Mouse (Mus musculus) MEL (cell line): ENCODE data around the gene Ptpre. TPM values are rescaled to one million over a fixed set of nuclear protein-coding genes. Genes with fewer than 3 reads are reported as not detected.

Source experiments
- DNase-seq: peaks from one replicate; pipeline ENCODE4 v3.0.0; 2011; ENCODE audit warnings: low read depth, low spot score
- H3K27ac ChIP-seq: 2 replicates; pipeline ENCODE4 v1.5.1; 2012; ENCODE audit warnings: low read depth, mild to moderate bottlenecking, control low read depth, low read length, moderate library complexity; ENCODE audit not compliant: control insufficient read depth
- H3K27me3 ChIP-seq, 2 experiments: fragments of 150-350 bp in 1 of 2; sonication (generic) in 1 of 2; 2 replicates each; pipeline ENCODE4 v1.6.1; 2012; ENCODE audit warnings: low read length in 2 of 2, mild to moderate bottlenecking in 2 of 2, improper control_type of control experiment in 1 of 2, moderate library complexity in 1 of 2; ENCODE audit not compliant: insufficient read depth in 2 of 2, control insufficient read depth in 1 of 2
- H3K36me3 ChIP-seq, 2 experiments: 2 replicates each; pipeline ENCODE4 v1.6.1; 2012 to 2014; ENCODE audit warnings: low read length in 2 of 2, improper control_type of control experiment in 1 of 2, inconsistent platforms in 1 of 2, mild to moderate bottlenecking in 1 of 2; ENCODE audit not compliant: insufficient read depth in 2 of 2, control insufficient read depth in 1 of 2
- H3K4me1 ChIP-seq, 2 experiments: fragments of 150-350 bp in 1 of 2; sonication (generic) in 1 of 2; 2 replicates each; pipeline ENCODE4 v1.6.1; 2012; ENCODE audit warnings: low read length in 2 of 2, improper control_type of control experiment in 1 of 2, mild to moderate bottlenecking in 1 of 2; ENCODE audit not compliant: insufficient read depth in 2 of 2, control insufficient read depth in 1 of 2
- H3K4me3 ChIP-seq, 2 experiments: fragments of 150-350 bp in 1 of 2; sonication (generic) in 1 of 2; 2 replicates each; pipeline ENCODE4 v1.5.1; 2012; ENCODE audit warnings: low read depth in 2 of 2, low read length in 2 of 2, mild to moderate bottlenecking in 2 of 2, moderate library complexity in 2 of 2, control low read depth in 1 of 2, improper control_type of control experiment in 1 of 2; ENCODE audit not compliant: control insufficient read depth in 1 of 2, insufficient read depth in 1 of 2
- H3K79me2 ChIP-seq: 2 replicates; pipeline ENCODE4 v1.6.1; 2012; ENCODE audit warnings: mild to moderate bottlenecking, low read length, moderate library complexity; ENCODE audit not compliant: control insufficient read depth, poor library complexity, insufficient read depth
- H3K9ac ChIP-seq: 2 replicates; pipeline ENCODE4 v1.6.1; 2012; ENCODE audit warnings: low read depth, mild to moderate bottlenecking, control low read depth, low read length, moderate library complexity; ENCODE audit not compliant: control insufficient read depth, poor library complexity, severe bottlenecking
- H3K9me3 ChIP-seq: fragments of 150-350 bp; sonication (generic); replicated peaks from 2 replicates; pipeline ENCODE4 v1.6.1; 2012; ENCODE audit warnings: mild to moderate bottlenecking, low read length, improper control_type of control experiment, moderate library complexity; ENCODE audit not compliant: insufficient read depth
- BHLHE40 ChIP-seq: IDR thresholded peaks from 2 replicates; pipeline ENCODE4 v1.6.1; 2012; ENCODE audit warnings: low read depth, mild to moderate bottlenecking, inconsistent platforms, low read length, improper control_type of control experiment, borderline replicate concordance
- CHD1 ChIP-seq: IDR thresholded peaks from 2 replicates; pipeline ENCODE4 v1.6.1; 2012; ENCODE audit warnings: low read depth, mild to moderate bottlenecking, inconsistent platforms, low read length, improper control_type of control experiment
- CHD2 ChIP-seq: IDR thresholded peaks from 2 replicates; pipeline ENCODE4 v1.6.1; 2011; ENCODE audit warnings: low read length, improper control_type of control experiment
- E2F4 ChIP-seq: IDR thresholded peaks from 2 replicates; pipeline ENCODE4 v1.6.1; 2011; ENCODE audit warnings: low read depth, low read length, improper control_type of control experiment, borderline replicate concordance
- ELF1 ChIP-seq: IDR thresholded peaks from 2 replicates; pipeline ENCODE4 v1.6.1; 2014; ENCODE audit warnings: low read depth, mild to moderate bottlenecking, inconsistent platforms, low read length, improper control_type of control experiment, moderate library complexity
- ETS1 ChIP-seq: IDR thresholded peaks from 2 replicates; pipeline ENCODE4 v1.6.1; 2012; ENCODE audit warnings: low read depth, mild to moderate bottlenecking, inconsistent platforms, low read length, improper control_type of control experiment, moderate library complexity
- HCFC1 ChIP-seq: IDR thresholded peaks from 2 replicates; pipeline ENCODE4 v1.6.1; 2012; ENCODE audit warnings: low read depth, mild to moderate bottlenecking, inconsistent platforms, low read length, improper control_type of control experiment, moderate library complexity
- JUND ChIP-seq: IDR thresholded peaks from 2 replicates; pipeline ENCODE4 v1.6.1; 2011; ENCODE audit warnings: low read depth, mild to moderate bottlenecking, improper control_type of control experiment, low read length
- MEF2A ChIP-seq: IDR thresholded peaks from 2 replicates; pipeline ENCODE4 v1.6.1; 2014; ENCODE audit warnings: low read depth, mild to moderate bottlenecking, inconsistent platforms, low read length, improper control_type of control experiment; ENCODE audit not compliant: poor library complexity, insufficient replicate concordance, severe bottlenecking; ENCODE audit errors: extremely low read depth
- MYB ChIP-seq: IDR thresholded peaks from 2 replicates; pipeline ENCODE4 v1.6.1; 2011; ENCODE audit warnings: mild to moderate bottlenecking, low read depth, low read length, improper control_type of control experiment
- MYC ChIP-seq: IDR thresholded peaks from 2 replicates; pipeline ENCODE4 v1.6.1; 2011; ENCODE audit warnings: low read depth, mild to moderate bottlenecking, low read length, improper control_type of control experiment, moderate library complexity
- NELFE ChIP-seq: IDR thresholded peaks from 2 replicates; pipeline ENCODE4 v1.6.1; 2011; ENCODE audit warnings: low read depth, low read length, improper control_type of control experiment
- NRF1 ChIP-seq: IDR thresholded peaks from 2 replicates; pipeline ENCODE4 v1.6.1; 2014; ENCODE audit warnings: low read depth, mild to moderate bottlenecking, inconsistent platforms, low read length, improper control_type of control experiment, moderate library complexity; ENCODE audit not compliant: poor library complexity, insufficient read depth, severe bottlenecking
- RAD21 ChIP-seq: IDR thresholded peaks from 2 replicates; pipeline ENCODE4 v1.6.1; 2011; ENCODE audit warnings: mild to moderate bottlenecking, low read depth, low read length, improper control_type of control experiment
- TCF12 ChIP-seq: IDR thresholded peaks from 2 replicates; pipeline ENCODE4 v1.6.1; 2014; ENCODE audit warnings: low read depth, mild to moderate bottlenecking, inconsistent platforms, low read length, improper control_type of control experiment, moderate library complexity
- USF1 ChIP-seq: IDR thresholded peaks from 2 replicates; pipeline ENCODE4 v1.6.1; 2014; ENCODE audit warnings: low read depth, mild to moderate bottlenecking, inconsistent platforms, low read length, improper control_type of control experiment, moderate library complexity
- USF2 ChIP-seq, 2 experiments: IDR thresholded peaks; 2 replicates each; pipeline ENCODE4 v1.6.1; 2011 to 2012; ENCODE audit warnings: improper control_type of control experiment in 2 of 2, low read length in 2 of 2, borderline replicate concordance in 1 of 2, inconsistent platforms in 1 of 2, low read depth in 1 of 2, mild to moderate bottlenecking in 1 of 2; ENCODE audit not compliant: insufficient read depth in 1 of 2
- ZC3H11A ChIP-seq: IDR thresholded peaks from 2 replicates; pipeline ENCODE4 v1.6.1; 2012; ENCODE audit warnings: low read depth, mild to moderate bottlenecking, inconsistent platforms, low read length, improper control_type of control experiment
- ZNF384 ChIP-seq: IDR thresholded peaks from 2 replicates; pipeline ENCODE4 v1.6.1; 2012; ENCODE audit warnings: low read depth, mild to moderate bottlenecking, inconsistent platforms, low read length, improper control_type of control experiment
- polyA plus RNA-seq, 2 experiments: library from polyadenylated mRNA; stranded (reverse) in 1 of 2; unstranded in 1 of 2; fragments of >175 nt in 1 of 2; fragments of >200 nt in 1 of 2; gene quantifications; 2 replicates each; pipeline versions ENCODE4 v1.2.1 to v1.2.4; 2012; ENCODE audit warnings: low replicate concordance in 2 of 2, low read depth in 1 of 2; ENCODE audit not compliant: insufficient read length in 2 of 2, insufficient read depth in 1 of 2, missing spikeins in 1 of 2
- total RNA-seq: library from RNA; depleted of rRNA; stranded (reverse); fragments of 300-350 nt; gene quantifications from 2 replicates; pipeline ENCODE4 v1.2.3, GENCODE M21; 2012

Ptpre gene
- total and polyA plus RNA-seq, 3 experiments: 4.9 to 12.9 TPM; not detected in 1

- TF ChIP-seq NRF1 (no peak), BHLHE40 (no peak), HCFC1 (no peak)
Measured at GRCm38 (mm10) chr7:135668852-135669739, 131.8 kb downstream of the Ptpre start (continued).

GRCm38 (mm10) chr7:135673576-135673975 is 136.3 kb downstream of the Ptpre start:
- Histone ChIP-seq H3K79me2 (no peaks in the 10 kb centered on the region), H3K9me3 (no peaks in the 10 kb centered on the region), H3K4me3 (no peak overlapping the region), H3K4me1 (no peaks in the 10 kb centered on the region), H3K36me3 (no peaks in the 10 kb centered on the region), H3K27me3 (no peaks in the 10 kb centered on the region), H3K9ac (no peak overlapping the region), H3K27ac (no peak overlapping the region)
- no peak for DNase-seq
- TF ChIP-seq RAD21: no peak
- TF ChIP-seq JUND: no peak
- TF ChIP-seq MYB: no peak
- TF ChIP-seq ZC3H11A: no peak
- TF ChIP-seq CHD1: no peak
- TF ChIP-seq CHD2: no peak
- TF ChIP-seq USF1: no peak
- no peak for TF ChIP-seq E2F4
- no peak for TF ChIP-seq BHLHE40
- TF ChIP-seq MYC: no peak

- TF ChIP-seq NELFE (no peak), ETS1 (no peak), TCF12 (no peak), USF2 (IDR thresholded peaks at IDR 0.05; ENCODE audit: borderline replicate concordance in 1 of 2, insufficient read depth in 1 of 2, low read depth in 1 of 2, low read length in 2 of 2) (no peak), ZNF384 (no peak), CHD2 (no peak), ELF1 (no peak), RAD21 (no peak), MEF2A (no peak)
- TF ChIP-seq, all 39 proteins: peak for 0
- no peak for DNase-seq
- Histone ChIP-seq H3K9ac (no peak overlapping the region), H3K36me3 (no peaks in the 10 kb centered on the region), H3K9me3 (no peaks in the 10 kb centered on the region), H3K27me3 (no peaks in the 10 kb centered on the region), H3K4me3 (no peak overlapping the region), H3K79me2 (no peaks in the 10 kb centered on the region), H3K27ac (no peak overlapping the region), H3K4me1 (no peaks in the 10 kb centered on the region)
Measured at GRCm38 (mm10) chr7:135676722-135677121, 139.4 kb downstream of the Ptpre start.
